ENCODE assay signal across 16 mouse cellular contexts in the genomic region with DNA sequence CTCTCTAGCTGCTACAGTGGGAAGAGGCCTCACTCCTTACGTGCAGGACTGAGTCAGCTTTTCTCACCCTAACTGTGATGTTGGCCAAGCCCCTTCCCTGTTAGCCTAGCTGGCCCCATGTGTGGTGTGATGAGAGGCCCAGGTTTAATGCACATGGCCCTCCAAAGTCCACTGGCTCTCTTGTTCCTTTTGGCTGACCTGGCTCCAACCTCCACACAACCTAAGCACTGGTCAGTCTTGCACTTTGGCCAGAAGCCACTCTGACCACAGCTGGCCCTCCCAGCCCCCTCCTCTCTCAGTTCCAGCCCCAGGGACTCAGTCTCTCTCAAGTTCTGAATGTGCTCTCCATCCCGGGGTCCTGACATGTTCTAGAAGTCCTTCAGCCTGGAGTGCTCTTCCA. TPM values are rescaled to one million over a fixed set of nuclear protein-coding genes. Genes with fewer than 3 reads are reported as not detected.
A peak's percentile ranks its signal among the peaks of the same experiment; 100 is the strongest.
DNase-seq lines count a peak whose midpoint lies in the region; ATAC-seq and TF ChIP-seq lines count a peak whose summit lies in the region.
"Had no signal": no experiment of that assay in that cellular context is flagged by ENCODE, and none has a peak within 500 bp of the region (broad histone marks: within the 10 kb centered on the region; RNA-seq: fewer than 3 reads in every experiment).

No protein-coding gene starts in this region.

- TF ChIP-seq CTCF in midbrain, postnatal 0 days (IDR thresholded peaks at IDR 0.05): no peak
- TF ChIP-seq CTCF in liver, postnatal 0 days (IDR thresholded peaks at IDR 0.05; ENCODE audit: low read depth): no peak
- no peak for TF ChIP-seq CTCF in left cerebral cortex, adult 2 months (IDR thresholded peaks at IDR 0.05)

- no peaks in the 10 kb centered on the region for H3K9me3 ChIP-seq in forebrain, embryonic 13.5 days (replicated peaks)
- H3K9me3 ChIP-seq in forebrain, embryonic 16.5 days (ENCODE audit: control insufficient read depth, low read length): no peaks in the 10 kb centered on the region
- peaks cover 5% of the 10 kb centered on the region; the same call in 1 of the 2 replicates for H3K9me3 ChIP-seq in midbrain, embryonic 10.5 days (replicated peaks)
- no peaks in the 10 kb centered on the region for H3K9me3 ChIP-seq in midbrain, postnatal 0 days (ENCODE audit: low read length)
- H3K9me3 ChIP-seq in kidney, embryonic 14.5 days (ENCODE audit: control insufficient read depth, low read length): no peaks in the 10 kb centered on the region
- no peaks in the 10 kb centered on the region for H3K9me3 ChIP-seq in liver, postnatal 0 days (ENCODE audit: low read length)

- H3K9ac ChIP-seq in forebrain, embryonic 13.5 days: no peak overlapping the region
- H3K9ac ChIP-seq in forebrain, embryonic 16.5 days (replicated peaks; ENCODE audit: low read depth, low read length): no peak overlapping the region
- H3K9ac ChIP-seq in midbrain, postnatal 0 days (replicated peaks; ENCODE audit: low read length, poor library complexity, severe bottlenecking): no peak overlapping the region
- H3K9ac ChIP-seq in kidney, embryonic 14.5 days (ENCODE audit: low read depth, low read length): no peak overlapping the region
- no peak overlapping the region for H3K9ac ChIP-seq in liver, postnatal 0 days (replicated peaks)

- ATAC-seq in forebrain, embryonic 13.5 days: no peak
- no peak for ATAC-seq in forebrain, embryonic 16.5 days
- ATAC-seq in midbrain, postnatal 0 days (ENCODE audit: low FRiP score): no peak
- 0 out of 2 replicates have a peak, but pooled peaks have one; percentile 29 for ATAC-seq in kidney, embryonic 14.5 days (ENCODE audit: low FRiP score, low TSS enrichment)
- peak; percentile 82 for ATAC-seq in liver, postnatal 0 days

- no peak overlapping the region for H3K4me2 ChIP-seq in forebrain, embryonic 13.5 days
- no peak overlapping the region for H3K4me2 ChIP-seq in forebrain, embryonic 16.5 days (ENCODE audit: low read length)
- no peak overlapping the region for H3K4me2 ChIP-seq in midbrain, postnatal 0 days (ENCODE audit: low read depth, low read length, poor library complexity, severe bottlenecking)
- no peak overlapping the region for H3K4me2 ChIP-seq in kidney, embryonic 14.5 days (replicated peaks; ENCODE audit: low read depth, low read length)
- H3K4me2 ChIP-seq in liver, postnatal 0 days (ENCODE audit: low read depth, low read length): no peak overlapping the region

- TF ChIP-seq EP300 in liver, postnatal 0 days (IDR thresholded peaks at IDR 0.05; ENCODE audit: low read depth): no peak

- intact Hi-C loops in left cerebral cortex, adult 2 months (cut with DNase I): no loop called here

- no peaks in the 10 kb centered on the region for H3K27me3 ChIP-seq in forebrain, embryonic 13.5 days
- no peaks in the 10 kb centered on the region for H3K27me3 ChIP-seq in forebrain, embryonic 16.5 days (replicated peaks; ENCODE audit: control insufficient read depth, insufficient read depth, low read length)
- no peaks in the 10 kb centered on the region for H3K27me3 ChIP-seq in midbrain, embryonic 10.5 days (ENCODE audit: low read depth, poor library complexity, severe bottlenecking)
- no peaks in the 10 kb centered on the region for H3K27me3 ChIP-seq in midbrain, postnatal 0 days (ENCODE audit: insufficient read depth, low read length)
- no peaks in the 10 kb centered on the region for H3K27me3 ChIP-seq in kidney, embryonic 14.5 days (ENCODE audit: control insufficient read depth, insufficient read depth, low read length)
- H3K27me3 ChIP-seq in liver, postnatal 0 days (ENCODE audit: insufficient read depth, low read length): no peaks in the 10 kb centered on the region

- H3K4me1 ChIP-seq in forebrain, embryonic 13.5 days: peaks cover 23% of the 10 kb centered on the region
- peaks cover 15% of the 10 kb centered on the region for H3K4me1 ChIP-seq in forebrain, embryonic 16.5 days (replicated peaks; ENCODE audit: control insufficient read depth, insufficient read depth, low read length)
- peaks cover 61% of the 10 kb centered on the region for H3K4me1 ChIP-seq in midbrain, embryonic 10.5 days
- no peaks in the 10 kb centered on the region for H3K4me1 ChIP-seq in midbrain, postnatal 0 days (ENCODE audit: insufficient read depth, low read length)
- H3K4me1 ChIP-seq in kidney, embryonic 14.5 days (ENCODE audit: control insufficient read depth, insufficient read depth, low read length): peaks cover 3% of the 10 kb centered on the region; the same call in 1 of the 2 replicates
- peaks cover 23% of the 10 kb centered on the region for H3K4me1 ChIP-seq in liver, postnatal 0 days (ENCODE audit: insufficient read depth)

- no peak overlapping the region for H3K4me3 ChIP-seq in forebrain, embryonic 13.5 days
- no peak overlapping the region for H3K4me3 ChIP-seq in forebrain, embryonic 16.5 days (replicated peaks; ENCODE audit: low read length)
- H3K4me3 ChIP-seq in midbrain, embryonic 10.5 days: no peak overlapping the region
- H3K4me3 ChIP-seq in midbrain, postnatal 0 days (ENCODE audit: low read depth, low read length): no peak overlapping the region
- no peak overlapping the region for H3K4me3 ChIP-seq in kidney, embryonic 14.5 days (ENCODE audit: low read length)
- no peak overlapping the region for H3K4me3 ChIP-seq in liver, postnatal 0 days (ENCODE audit: low read depth, low read length)
- no peak overlapping the region for H3K4me3 ChIP-seq in left cerebral cortex, adult 2 months

- no peaks in the 10 kb centered on the region for H3K36me3 ChIP-seq in forebrain, embryonic 13.5 days (ENCODE audit: poor library complexity, severe bottlenecking)
- no peaks in the 10 kb centered on the region for H3K36me3 ChIP-seq in forebrain, embryonic 16.5 days (ENCODE audit: control insufficient read depth, insufficient read depth)
- no peaks in the 10 kb centered on the region for H3K36me3 ChIP-seq in midbrain, embryonic 10.5 days
- H3K36me3 ChIP-seq in midbrain, postnatal 0 days (ENCODE audit: insufficient read depth, low read length): no peaks in the 10 kb centered on the region
- H3K36me3 ChIP-seq in kidney, embryonic 14.5 days (ENCODE audit: control insufficient read depth, insufficient read depth, low read length): no peaks in the 10 kb centered on the region
- no peaks in the 10 kb centered on the region for H3K36me3 ChIP-seq in liver, postnatal 0 days (replicated peaks; ENCODE audit: insufficient read depth, low read length)

- WGBS in forebrain, embryonic 13.5 days: 80% methylated on average over 2 of the region's 2 CpGs
- 87% methylated on average over 2 of the region's 2 CpGs for WGBS in forebrain, embryonic 16.5 days
- WGBS in midbrain, embryonic 10.5 days: 73% methylated on average over 2 of the region's 2 CpGs
- WGBS in midbrain, postnatal 0 days: 78% methylated on average over 2 of the region's 2 CpGs
- 76% methylated on average over 2 of the region's 2 CpGs for WGBS in kidney, embryonic 14.5 days
- 46% methylated on average over 2 of the region's 2 CpGs for WGBS in liver, postnatal 0 days (ENCODE audit: insufficient replicate concordance)

- DNase-seq in midbrain, embryonic 10.5 days (ENCODE audit: low spot score): no peak
- no peak for DNase-seq in midbrain, postnatal 0 days (ENCODE audit: low spot score)
- no peak for DNase-seq in liver, postnatal 0 days
- no peak for DNase-seq in gastrocnemius, postnatal 10 days
- no peak for DNase-seq in left cerebral cortex, adult 2 months (ENCODE audit: extremely low spot score in 1 of 2, low spot score in 2 of 2)
- DNase-seq: adrenal gland, postnatal 14 days; cerebellum, postnatal 10 days; heart, postnatal 10 days; layer of hippocampus, postnatal 36 days; lung, adult 18-20 months had no signal

- peak overlapping the region; percentile 80; the same call in 1 of the 2 replicates for H3K27ac ChIP-seq in forebrain, embryonic 13.5 days
- H3K27ac ChIP-seq in forebrain, embryonic 16.5 days (ENCODE audit: low read length): no peak overlapping the region
- peak overlapping the region; percentile 97 for H3K27ac ChIP-seq in midbrain, embryonic 10.5 days (replicated peaks)
- no peak overlapping the region for H3K27ac ChIP-seq in midbrain, postnatal 0 days (ENCODE audit: low read depth, low read length)
- no peak overlapping the region for H3K27ac ChIP-seq in kidney, embryonic 14.5 days (ENCODE audit: low read depth, low read length)
- no peak overlapping the region; the same call in 1 of the 2 replicates for H3K27ac ChIP-seq in liver, postnatal 0 days (ENCODE audit: low read depth)
- no peak overlapping the region for H3K27ac ChIP-seq in left cerebral cortex, adult 2 months

RNA-seq across cellular contexts. Expression of gene Gpam, which starts 18.1 kb away (rescaled TPM):
- 14.1 and 17.6 TPM in 2 replicates for polyA plus RNA-seq in forebrain, embryonic 13.5 days (2015; fragmentation: Nextera tagmentation; extraction: Ambion mirVana)
- 24.7 and 27.9 TPM in 2 replicates for polyA plus RNA-seq in forebrain, embryonic 16.5 days (2015; fragmentation: Nextera tagmentation; extraction: Ambion mirVana)
- polyA plus RNA-seq in midbrain, embryonic 10.5 days (2016; fragmentation: Nextera tagmentation; extraction: Ambion mirVana): 21.9 and 28.5 TPM in 2 replicates
- total RNA-seq in midbrain, postnatal 0 days (2014; rRNA removed): 81.1 and 83.0 TPM in 2 replicates
- polyA plus RNA-seq in midbrain, postnatal 0 days (2015; fragmentation: Nextera tagmentation; extraction: Ambion mirVana): 23.6 and 24.0 TPM in 2 replicates
- 11.8 and 22.2 TPM in 2 replicates for polyA plus RNA-seq in kidney, embryonic 14.5 days (2014; fragmentation: Nextera tagmentation; extraction: Ambion mirVana)
- polyA plus RNA-seq in liver, postnatal 0 days (2015; fragmentation: Nextera tagmentation; extraction: Ambion mirVana): 19.8 and 24.2 TPM in 2 replicates
- 100 to 1,000 TPM; 110 to 114 TPM for total RNA-seq in gastrocnemius, postnatal 10 days (2021)
- total RNA-seq in left cerebral cortex, adult 2 months (2021): 10 to 100 TPM; 35.9 to 36.6 TPM

RNA-seq across cellular contexts. Expression of gene Tectb, which starts 35.4 kb away (rescaled TPM):
- polyA plus RNA-seq in forebrain, embryonic 13.5 days (2015; fragmentation: Nextera tagmentation; extraction: Ambion mirVana): 0.13 TPM in 1 of 2 replicates, not detected in the other
- not detected in 2 replicates for polyA plus RNA-seq in forebrain, embryonic 16.5 days (2015; fragmentation: Nextera tagmentation; extraction: Ambion mirVana)
- 0.12 TPM in 1 of 2 replicates, not detected in the other for polyA plus RNA-seq in midbrain, embryonic 10.5 days (2016; fragmentation: Nextera tagmentation; extraction: Ambion mirVana)
- total RNA-seq in midbrain, postnatal 0 days (2014; rRNA removed): 0.09 TPM in 1 of 2 replicates, not detected in the other
- 0.16 and 0.34 TPM in 2 replicates for polyA plus RNA-seq in midbrain, postnatal 0 days (2015; fragmentation: Nextera tagmentation; extraction: Ambion mirVana)
- not detected in 2 replicates for polyA plus RNA-seq in kidney, embryonic 14.5 days (2014; fragmentation: Nextera tagmentation; extraction: Ambion mirVana)
- 0.09 and 0.19 TPM in 2 replicates for polyA plus RNA-seq in liver, postnatal 0 days (2015; fragmentation: Nextera tagmentation; extraction: Ambion mirVana)
- 1 to 10 TPM in 1 of 2 experiments, under 1 TPM in 1; 0.79 to 1.3 TPM for total RNA-seq in gastrocnemius, postnatal 10 days (2021)
- not detected for total RNA-seq in left cerebral cortex, adult 2 months (2021)
- total RNA-seq: ES-E14; layer of hippocampus, postnatal 36 days had no signal
- polyA plus RNA-seq: embryonic facial prominence, embryonic 11.5 days; spleen, adult 2 months had no signal

Comparison
In these comparisons a context has a peak if more than half of its experiments do, and no peak if none do; other contexts are left out.
1. H3K27ac ChIP-seq: peak in forebrain, embryonic 13.5 days (single experiment) and midbrain, embryonic 10.5 days (single experiment); none in forebrain, embryonic 16.5 days (single experiment), midbrain, postnatal 0 days (single experiment), kidney, embryonic 14.5 days (single experiment), liver, postnatal 0 days (single experiment) and left cerebral cortex, adult 2 months (single experiment).
2. ATAC-seq: peak in kidney, embryonic 14.5 days (single experiment) and liver, postnatal 0 days (single experiment); none in forebrain, embryonic 13.5 days (single experiment), forebrain, embryonic 16.5 days (single experiment) and midbrain, postnatal 0 days (single experiment).